Mouse (Mus musculus): Measurements from ENCODE around the gene Fam171b.

- TF ChIP-seq CTCF (IDR thresholded peaks at IDR 0.05; ENCODE audit: borderline replicate concordance, insufficient read depth, low read depth, low read length) (no peak), POLR2A (IDR thresholded peaks at IDR 0.05; ENCODE audit: borderline replicate concordance, insufficient read depth, low read length) (no peak)
These were observed 89.6 kb downstream of the Fam171b start for GRCm38 (mm10) chr2:83901896-83902540.
